Mouse (Mus musculus) midbrain, postnatal 0 days (tissue): Measurements from ENCODE around the gene Klhl40. TPM values are rescaled to one million over a fixed set of nuclear protein-coding genes. Genes with fewer than 3 reads are reported as not detected.

ENCODE experiments used
- ATAC-seq: fragments of 200-750 bp; cut with Nextera tagmentation; 2 replicates; pipeline ENCODE4 v1.8.0; 2017; ENCODE audit warnings: moderate number of reproducible peaks, mild to moderate bottlenecking, moderate TSS enrichment, moderate library complexity; ENCODE audit not compliant: low FRiP score
- DNase-seq: peaks from one replicate; pipeline ENCODE4 v3.0.0-alpha.2; 2015; ENCODE audit warnings: low spot score
- H3K27ac ChIP-seq: fragments of 300-500 bp; sonication (generic); 2 replicates; pipeline ENCODE4 v1.5.1; 2014; ENCODE audit warnings: low read depth, mild to moderate bottlenecking, low read length, mixed read lengths
- H3K27me3 ChIP-seq: fragments of 300-500 bp; sonication (generic); 2 replicates; pipeline ENCODE4 v1.6.1; 2014; ENCODE audit warnings: low read length, control low read depth, mixed read lengths; ENCODE audit not compliant: insufficient read depth
- H3K36me3 ChIP-seq: fragments of 300-500 bp; sonication (generic); 2 replicates; pipeline ENCODE4 v1.6.1; 2014; ENCODE audit warnings: low read length, control low read depth, mixed read lengths; ENCODE audit not compliant: insufficient read depth
- H3K4me1 ChIP-seq: fragments of 300-500 bp; sonication (generic); 2 replicates; pipeline ENCODE4 v1.6.1; 2014; ENCODE audit warnings: mild to moderate bottlenecking, control low read depth, antibody characterized with exemption, low read length, mixed read lengths; ENCODE audit not compliant: insufficient read depth
- H3K4me2 ChIP-seq: fragments of 300-500 bp; sonication (generic); 2 replicates; pipeline ENCODE4 v1.6.1; 2014; ENCODE audit warnings: low read depth, mild to moderate bottlenecking, low read length, mixed read lengths; ENCODE audit not compliant: poor library complexity, severe bottlenecking
- H3K4me3 ChIP-seq: fragments of 300-500 bp; sonication (generic); 2 replicates; pipeline ENCODE4 v1.5.1; 2014; ENCODE audit warnings: low read depth, mild to moderate bottlenecking, low read length, moderate library complexity
- H3K9ac ChIP-seq: fragments of 300-500 bp; sonication (generic); replicated peaks from 2 replicates; pipeline ENCODE4 v1.6.1; 2014; ENCODE audit warnings: mild to moderate bottlenecking, low read length, moderate library complexity, mixed read lengths; ENCODE audit not compliant: poor library complexity, severe bottlenecking
- H3K9me3 ChIP-seq: fragments of 300-500 bp; sonication (generic); 2 replicates; pipeline ENCODE4 v1.6.1; 2016; ENCODE audit warnings: low read length, control low read depth
- CTCF ChIP-seq: IDR thresholded peaks from 2 replicates; pipeline ENCODE4 v1.5.1; 2016; ENCODE audit warnings: antibody characterized with exemption, mild to moderate bottlenecking
- WGBS: fragments of 180-500 bp; shearing (Covaris S2); extraction: QIAGEN DNeasy Blood & Tissue Kit; methylation state at CpG from one replicate; pipeline ENCODE4 v1.1.7; 2014; 5-methylcytosine and 5-hydroxymethylcytosine counted together
- polyA plus RNA-seq: library from polyadenylated mRNA; unstranded; fragments of >200 nt; fragmentation: Nextera tagmentation; extraction: Ambion mirVana; gene quantifications from 2 replicates; pipeline ENCODE4 v1.2.1, GENCODE M21; 2015
- total RNA-seq: library from RNA; depleted of rRNA; stranded (reverse); fragments of >200 nt; gene quantifications from 2 replicates; pipeline ENCODE4 v1.2.3, GENCODE M21; 2014

Klhl40 gene
- total and polyA plus RNA-seq, 2 experiments from 2014 or later = 1.3 to 3.2 TPM

DNA sequence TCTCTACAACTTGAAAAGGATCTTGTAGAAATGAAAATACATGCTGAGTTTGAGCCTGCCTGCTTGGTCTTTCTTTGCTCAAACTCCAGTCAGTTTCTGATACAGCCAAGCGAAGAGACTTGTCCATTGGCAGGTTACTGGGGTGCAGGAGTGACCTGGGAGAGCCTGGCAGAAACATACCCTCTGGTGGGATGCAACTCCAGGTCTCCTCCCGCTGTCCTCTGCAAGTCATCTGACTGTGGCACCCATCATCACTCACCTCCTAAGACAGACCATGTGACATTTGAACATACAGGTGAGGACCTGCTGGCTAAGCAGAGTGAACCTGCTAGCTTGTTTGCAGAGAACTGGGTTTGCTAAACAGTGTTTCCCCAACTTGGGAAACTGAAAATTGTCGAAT is 20.6 kb upstream of the Klhl40 start:
- H3K27ac ChIP-seq = no peak overlapping the region
- H3K4me3 ChIP-seq = no peak overlapping the region
- no peak overlapping the region for H3K4me2 ChIP-seq
- H3K9ac ChIP-seq = no peak overlapping the region
- no peak for TF ChIP-seq CTCF
- DNase-seq = no peak
- WGBS = 92% methylated on average over 3 of the region's 3 CpGs
- peaks cover 40% of the 10 kb centered on the region for H3K36me3 ChIP-seq
- no peak for ATAC-seq
- H3K9me3 ChIP-seq = no peaks in the 10 kb centered on the region
- H3K4me1 ChIP-seq = peaks cover 7% of the 10 kb centered on the region
- no peaks in the 10 kb centered on the region for H3K27me3 ChIP-seq

DNA sequence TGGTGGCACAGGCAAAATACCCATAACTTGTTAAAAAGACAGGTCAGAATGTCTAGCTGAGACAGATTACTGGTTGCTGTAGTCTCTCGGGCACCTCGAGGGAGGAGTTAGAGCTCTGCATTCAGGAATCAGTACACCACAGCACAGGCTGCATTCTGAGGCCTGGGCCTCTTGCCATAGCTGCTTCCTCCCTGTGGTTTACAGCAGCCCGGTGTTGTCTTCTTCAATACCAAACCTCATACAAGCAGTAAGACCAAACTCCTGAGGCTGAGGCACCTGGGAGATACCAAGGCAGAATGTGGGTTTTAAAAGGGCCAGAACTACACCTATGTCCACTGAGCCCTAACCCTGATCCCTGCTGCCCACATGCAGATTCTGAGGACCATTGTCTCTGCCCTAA is 20.0 kb upstream of the Klhl40 start:
- DNase-seq (no peak), ATAC-seq (no peak)
- Histone ChIP-seq H3K4me1 (peaks cover 7% of the 10 kb centered on the region), H3K4me3 (no peak overlapping the region), H3K27me3 (no peaks in the 10 kb centered on the region), H3K27ac (no peak overlapping the region), H3K36me3 (peaks cover 36% of the 10 kb centered on the region), H3K9ac (no peak overlapping the region), H3K4me2 (no peak overlapping the region), H3K9me3 (no peaks in the 10 kb centered on the region)
- 59% methylated on average over 3 of the region's 3 CpGs for WGBS
- no peak for TF ChIP-seq CTCF

GRCm38 (mm10) chr9:121757835-121758814 is 19.3 kb upstream of the Klhl40 start:
- no peaks in the 10 kb centered on the region for H3K9me3 ChIP-seq
- peak overlapping the region; percentile 92 for H3K4me3 ChIP-seq
- H3K27me3 ChIP-seq = no peaks in the 10 kb centered on the region
- H3K36me3 ChIP-seq = peaks cover 38% of the 10 kb centered on the region
- H3K9ac ChIP-seq = peak overlapping the region; percentile 97; the same call in 1 of the 2 replicates
- ATAC-seq (no peak), DNase-seq (no peak)
- peak overlapping the region; percentile 65 for H3K27ac ChIP-seq
- peak overlapping the region; percentile 66 for H3K4me2 ChIP-seq
- no peak for TF ChIP-seq CTCF
- 61% methylated on average over 10 of the region's 10 CpGs for WGBS
- peaks cover 7% of the 10 kb centered on the region for H3K4me1 ChIP-seq

- Histone ChIP-seq H3K9ac (peak within 1 kb of the TSS; percentile 97), H3K4me1 (peaks cover 7% of the 10 kb centered on the region)
Measured at GRCm38 (mm10) chr9:121759091-121760081, 18.0 kb upstream of the Klhl40 start, which contains the start of gene Zfp651. TSS of gene Zfp651 (plus strand) at chr9:121759330.

DNA sequence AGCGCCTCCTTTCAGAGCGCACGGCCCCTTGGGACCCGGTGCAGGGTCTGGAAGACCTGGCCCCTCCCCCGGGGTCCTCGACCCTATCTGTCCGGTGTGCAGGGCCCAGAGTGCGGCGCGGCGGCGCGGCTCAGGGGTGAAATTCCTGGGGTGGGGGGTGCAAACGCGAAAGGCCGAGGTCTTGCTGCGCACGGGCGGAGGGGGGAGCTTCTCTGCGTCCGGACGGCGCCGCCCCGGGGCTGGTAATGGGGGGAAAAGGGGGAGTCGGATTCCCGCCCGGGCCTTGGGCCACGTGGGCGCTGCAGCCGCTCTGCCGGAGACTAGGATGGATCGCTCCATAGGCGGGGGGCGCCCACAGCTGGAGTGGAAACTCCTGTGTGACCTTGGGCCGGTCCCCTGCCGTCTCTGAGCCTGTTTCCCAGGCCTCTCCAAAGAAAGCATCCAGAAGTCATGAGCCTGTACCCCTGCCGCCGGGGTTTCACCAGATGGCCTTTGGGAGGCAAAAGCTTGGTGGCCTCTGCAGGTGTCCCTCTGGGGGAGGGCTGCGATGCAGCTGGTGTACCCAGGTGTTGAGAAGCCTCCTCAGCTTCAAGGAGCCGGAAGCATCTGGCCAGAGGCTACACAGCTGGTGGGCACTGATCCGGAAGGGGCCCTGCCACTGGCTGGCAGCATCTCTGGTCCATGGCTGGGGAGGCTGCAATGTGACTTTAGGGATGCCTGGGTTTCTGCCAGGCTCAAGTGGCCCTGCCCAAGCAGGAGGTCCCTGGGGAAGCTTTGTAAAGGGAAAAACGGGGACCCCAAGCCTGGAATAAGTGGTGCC is 16.9 kb upstream of the Klhl40 start:
- Histone ChIP-seq H3K4me3 (peak overlapping the region; percentile 92), H3K27me3 (no peaks in the 10 kb centered on the region), H3K4me1 (peaks cover 7% of the 10 kb centered on the region), H3K36me3 (peaks cover 38% of the 10 kb centered on the region), H3K9me3 (no peaks in the 10 kb centered on the region), H3K4me2 (peak overlapping the region; percentile 66), H3K9ac (peak overlapping the region; percentile 97), H3K27ac (peak overlapping the region; percentile 65)
- 0 out of 2 replicates have a peak, but pooled peaks have one; percentile 1 for TF ChIP-seq CTCF
- 2% methylated on average over 30 of the region's 43 CpGs for WGBS
- peak; percentile 36 for ATAC-seq
- peak; percentile 62 for DNase-seq

More at GRCm38 (mm10) chr9:121759091-121760081, 18.0 kb upstream of the Klhl40 start, which contains the start of gene Zfp651:
- under 1% methylated on average over 67 of the region's 97 CpGs for WGBS
- no peak for TF ChIP-seq CTCF
- peak within 1 kb of the TSS; percentile 65 for H3K27ac ChIP-seq
- H3K4me2 ChIP-seq = peak within 1 kb of the TSS; percentile 66
- DNase-seq = peak; percentile 88
- H3K4me3 ChIP-seq = peak within 1 kb of the TSS; percentile 92
- H3K36me3 ChIP-seq = peaks cover 39% of the 10 kb centered on the region
- H3K27me3 ChIP-seq = no peaks in the 10 kb centered on the region
- H3K9me3 ChIP-seq = no peaks in the 10 kb centered on the region
- peak; percentile 84 for ATAC-seq
